Mouse (Mus musculus) bone marrow, adult 2 months (tissue): ENCODE data around the gene Rab39.

Source experiments
- CTCF ChIP-seq: fragments of 200-500 bp; IDR thresholded peaks from 2 replicates; pipeline ENCODE4 v1.5.1; 2011; ENCODE audit warnings: low read length, control low read depth; ENCODE audit not compliant: control insufficient read depth, insufficient read depth
- POLR2A ChIP-seq: fragments of 200-500 bp; IDR thresholded peaks from 2 replicates; pipeline ENCODE4 v1.6.1; 2011; ENCODE audit warnings: low read depth, mild to moderate bottlenecking, control low read depth, low read length, borderline replicate concordance; ENCODE audit not compliant: control insufficient read depth

- no peak for TF ChIP-seq POLR2A
- TF ChIP-seq CTCF: no peak
These were observed 36.3 kb downstream of the Rab39 start, which contains the start of gene Cul5 for GRCm38 (mm10) chr9:53669680-53670219.
